Mouse (Mus musculus) thymus, postnatal 14 days (tissue): ENCODE data around the gene Ube2m.
"Not testable (repeated sequence)": the region's sequence is repeated elsewhere in the genome, so short reads cannot be mapped to it uniquely, and the experiment has no call there.

Experiments
- DNase-seq: peaks from one replicate; pipeline ENCODE4 v3.0.0; 2021

The Ube2m gene

GRCm38 (mm10) chr7:13037901-13038555 is at the start of gene Ube2m:
Gene Ube2m, minus strand, starts transcription at chr7:13038275.
- peak; percentile 100 for DNase-seq

DNA sequence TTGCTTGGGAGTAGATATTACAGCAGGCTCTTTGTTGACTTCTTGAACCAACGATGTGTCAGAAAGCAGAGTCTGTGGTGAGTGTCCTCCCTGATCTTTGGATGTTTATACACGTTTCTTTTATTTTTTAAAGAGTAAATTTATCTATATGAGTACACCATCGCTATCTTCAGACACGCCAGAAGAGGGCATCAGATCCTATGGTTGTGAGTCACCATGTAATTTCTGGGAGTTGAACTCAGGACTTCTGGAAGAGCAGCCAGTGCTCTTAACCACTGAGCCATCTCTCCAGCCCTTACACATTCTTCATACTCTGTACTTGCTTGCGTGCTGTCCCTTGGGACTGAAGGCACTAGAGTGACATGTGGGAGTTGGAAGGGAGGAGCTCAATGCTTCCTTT is 34.2 kb upstream of the Ube2m start:
- DNase-seq, result no peak

GRCm38 (mm10) chr7:13063399-13063798 is 25.3 kb upstream of the Ube2m start:
- DNase-seq, result not testable (repeated sequence)

DNA sequence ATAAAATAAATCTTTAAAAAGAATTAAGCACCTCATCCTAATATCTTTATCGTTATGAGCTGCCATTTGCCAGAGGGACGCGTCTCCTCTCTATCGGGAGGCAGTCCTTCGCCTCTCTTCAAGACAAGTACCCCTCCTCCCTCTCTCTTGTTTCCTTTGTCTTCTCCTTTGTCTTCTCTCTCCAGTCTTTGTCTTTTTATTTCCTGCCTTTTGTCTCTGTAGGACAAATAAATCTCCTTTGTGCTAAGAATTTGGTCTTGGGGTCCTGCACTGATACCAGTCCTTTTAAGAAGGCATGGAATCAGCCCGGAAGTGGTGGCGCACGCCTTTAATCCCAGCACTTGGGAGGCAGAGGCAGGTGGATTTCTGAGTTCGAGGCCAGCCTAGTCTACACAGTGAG is 21.5 kb upstream of the Ube2m start:
- no peak for DNase-seq

DNA sequence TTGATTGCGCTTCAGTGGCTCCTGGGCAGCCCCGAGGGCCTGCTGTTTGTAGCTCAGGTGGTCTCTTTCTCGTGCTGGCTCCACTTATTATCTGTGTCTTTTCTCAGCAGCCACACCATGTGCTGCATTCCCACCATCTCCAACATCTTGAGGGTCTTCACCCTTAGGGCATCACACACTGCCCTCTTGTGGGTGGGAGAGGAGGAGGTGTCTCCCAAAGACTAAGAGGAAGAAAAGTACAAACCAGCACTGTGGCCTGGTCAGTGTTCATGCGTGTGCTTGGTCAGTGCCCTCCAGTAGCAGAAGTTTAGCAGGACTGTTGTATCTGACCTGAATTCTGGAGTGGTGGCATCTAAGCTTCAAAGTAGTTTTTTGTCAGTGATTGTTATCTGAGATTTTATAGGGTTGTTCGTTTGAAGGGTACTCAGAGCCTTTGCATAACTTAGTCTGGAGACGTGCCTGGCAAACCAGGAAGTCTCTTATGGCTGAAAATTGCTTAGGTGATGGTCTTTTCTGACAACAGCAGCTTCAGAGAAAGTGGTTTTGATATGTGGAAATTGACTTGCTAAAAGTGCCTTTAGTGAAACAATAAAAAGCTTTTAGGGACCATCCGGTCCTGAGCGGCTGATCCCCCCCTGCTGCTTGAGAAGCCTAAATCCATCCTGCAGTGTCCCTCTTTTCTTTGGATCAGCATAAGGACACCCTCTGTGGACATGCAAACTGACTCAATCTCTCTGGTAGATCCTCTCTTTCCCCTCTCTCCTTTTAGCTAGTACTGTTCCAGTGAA is 19.0 kb upstream of the Ube2m start:
- DNase-seq, result peak; percentile 26

- peak; percentile 95 for DNase-seq
Measured at GRCm38 (mm10) chr7:13054287-13055010, 16.4 kb upstream of the Ube2m start, which contains the start of gene Mzf1. Gene Mzf1, minus strand, starts transcription at chr7:13054764.

DNA sequence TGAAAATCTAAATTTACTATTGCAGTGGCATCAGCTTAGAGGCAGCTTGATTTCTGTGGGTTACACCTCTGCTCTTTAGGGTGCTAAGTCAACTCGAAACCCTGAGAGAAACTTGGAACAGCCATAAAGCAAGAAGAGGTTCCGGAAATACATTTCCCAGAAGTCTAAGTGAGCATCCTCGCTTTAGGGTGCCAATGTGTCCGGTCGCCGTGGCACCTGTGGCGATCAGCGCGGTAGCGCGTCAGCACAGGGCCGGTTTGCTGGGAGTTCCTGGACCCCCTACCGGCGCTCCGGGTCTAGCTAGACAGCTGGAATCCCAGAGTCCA is 15.8 kb upstream of the Ube2m start:
- no peak for DNase-seq

- DNase-seq, result no peak
Measured at GRCm38 (mm10) chr7:13053501-13053900, 15.4 kb upstream of the Ube2m start.

DNA sequence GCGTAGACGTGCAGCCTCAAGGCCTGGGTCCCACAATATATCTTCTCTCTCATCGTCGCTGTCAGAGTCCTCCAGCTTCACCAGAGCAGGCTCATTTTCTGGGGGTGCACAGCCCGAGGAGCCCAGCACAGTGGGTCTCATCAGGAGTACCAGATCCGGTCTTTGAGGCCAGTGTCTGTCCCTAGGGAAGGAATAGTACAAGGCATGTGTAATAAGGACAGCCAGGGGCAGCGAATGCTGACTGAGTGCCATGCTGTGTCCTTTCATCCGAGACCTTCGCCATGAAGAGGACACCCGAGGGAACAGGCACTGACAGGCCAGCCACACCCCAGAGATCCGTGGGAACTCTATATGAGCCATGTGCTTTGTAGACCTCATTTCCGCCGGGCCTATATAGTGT is 14.9 kb upstream of the Ube2m start:
- no peak for DNase-seq

GRCm38 (mm10) chr7:13046084-13046483 is 8.0 kb upstream of the Ube2m start:
- peak; percentile 73 for DNase-seq

GRCm38 (mm10) chr7:13044254-13044625 is 6.2 kb upstream of the Ube2m start:
- DNase-seq, result no peak

GRCm38 (mm10) chr7:13043445-13044253 is 5.6 kb upstream of the Ube2m start:
- DNase-seq, result no peak

DNA sequence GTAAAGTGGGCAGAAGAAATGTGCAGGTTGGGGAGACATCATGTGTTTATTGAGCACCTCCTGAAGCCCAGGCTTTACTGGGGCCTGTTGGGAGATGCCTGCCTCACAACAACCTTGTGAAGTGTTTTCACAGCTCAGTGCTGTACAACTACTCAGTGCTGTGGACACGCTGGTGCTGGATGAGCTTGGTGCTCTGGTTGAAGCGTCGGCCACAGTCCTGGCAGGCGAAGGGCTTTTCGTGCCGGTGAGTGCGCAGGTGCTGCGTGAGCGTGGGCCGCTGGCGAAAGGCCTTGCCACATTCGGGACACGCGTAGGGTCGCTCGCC is 5.0 kb upstream of the Ube2m start:
- DNase-seq, result no peak

DNA sequence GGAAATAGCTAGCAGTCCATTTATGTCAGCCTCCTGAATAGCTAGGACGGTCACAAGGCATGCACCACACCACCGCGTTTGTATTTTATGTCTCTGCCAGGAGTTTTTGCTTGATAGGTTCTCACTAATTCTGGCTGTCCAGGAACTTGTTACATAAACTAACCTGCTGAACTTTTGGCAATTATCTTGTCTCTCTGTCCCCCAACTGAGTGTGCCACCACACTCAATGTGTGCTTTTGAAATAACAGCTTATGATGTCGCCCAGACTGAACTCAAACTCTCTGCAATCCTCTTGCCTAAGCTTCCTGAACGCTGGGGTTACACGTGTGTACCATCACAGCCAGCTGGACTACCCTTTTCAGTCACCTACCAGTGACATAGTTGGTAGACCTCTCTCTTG is 4.4 kb upstream of the Ube2m start:
- DNase-seq, result no peak

- no peak for DNase-seq
Measured at GRCm38 (mm10) chr7:13041256-13041655, 3.2 kb upstream of the Ube2m start.

- DNase-seq, result no peak
Measured at GRCm38 (mm10) chr7:13039181-13039580, 1.1 kb upstream of the Ube2m start.

DNA sequence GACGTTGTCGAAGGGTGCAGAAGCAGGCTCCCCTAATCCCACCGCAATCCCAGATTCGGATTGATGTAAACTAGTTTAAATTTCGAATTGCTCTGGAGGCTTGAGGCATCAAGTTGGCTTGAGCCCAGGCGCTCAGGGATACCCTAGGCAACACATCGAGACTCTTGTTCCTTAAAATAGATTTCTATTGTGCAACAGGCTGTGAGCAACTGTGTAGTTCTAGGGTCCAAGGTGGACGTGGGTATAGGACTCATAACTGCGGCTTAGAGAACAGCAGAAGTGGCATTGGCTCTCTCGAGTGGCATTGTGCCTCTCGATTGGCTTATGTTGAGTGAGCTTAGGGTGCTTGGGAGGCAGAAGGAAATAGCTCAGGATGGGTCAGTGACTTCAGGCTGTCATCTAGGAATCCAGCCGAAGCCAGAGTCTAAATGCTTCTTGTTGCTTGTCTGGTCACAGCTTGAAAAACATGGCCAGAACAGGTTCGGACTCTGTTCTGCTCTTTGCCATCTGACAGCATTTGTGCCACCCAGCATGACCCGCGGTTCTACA is 620 bp upstream of the Ube2m start:
- no peak for DNase-seq

DNA sequence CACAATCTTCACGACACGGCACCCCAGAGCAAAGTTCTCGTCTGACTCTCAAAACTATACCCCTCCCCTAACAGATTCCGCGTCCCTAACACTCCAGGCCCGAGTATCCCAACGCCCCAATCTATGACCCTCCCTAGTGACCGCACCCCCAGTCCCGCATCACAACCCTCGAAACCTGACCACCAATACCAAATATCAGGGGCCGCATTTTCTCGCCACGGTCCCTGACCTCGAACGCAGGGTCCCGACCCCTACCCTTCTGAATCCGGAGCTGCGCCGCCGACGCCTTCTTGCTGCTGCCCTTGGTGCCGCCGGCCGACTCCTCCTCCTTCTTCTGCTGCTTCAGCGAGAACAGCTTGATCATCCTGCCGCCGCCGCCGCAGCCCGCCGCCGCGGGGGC is 709 bp downstream of the Ube2m start:
- no peak for DNase-seq

DNA sequence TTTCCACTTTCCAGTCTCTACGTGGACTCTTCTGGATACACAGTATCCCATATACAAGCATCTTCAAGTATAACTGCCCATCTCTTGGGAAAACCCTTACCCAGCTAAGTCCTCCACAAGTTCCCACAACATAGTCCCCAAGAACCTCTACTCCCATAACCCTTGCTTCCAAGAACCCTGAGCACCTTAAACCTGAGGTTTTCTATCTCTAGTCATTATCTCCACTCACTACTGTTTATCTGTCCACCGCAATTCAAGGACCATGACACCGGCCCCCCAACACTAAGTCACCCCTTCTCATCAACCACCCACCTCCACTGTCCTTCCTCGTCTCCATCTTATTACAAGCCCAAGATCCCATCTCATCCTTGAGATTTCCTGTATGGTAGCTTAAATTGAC is 1.3 kb downstream of the Ube2m start:
- DNase-seq, result no peak

GRCm38 (mm10) chr7:13035211-13035855 is 2.7 kb downstream of the Ube2m start:
- peak; percentile 48 for DNase-seq

- peak; percentile 98 for DNase-seq
Measured at GRCm38 (mm10) chr7:13034148-13034977, 3.7 kb downstream of the Ube2m start, which contains the start of gene Chmp2a. Gene Chmp2a, minus strand, starts transcription at chr7:13034807.
